Mouse (Mus musculus): ENCODE data around the gene Lyrm1. TPM values are rescaled to one million over a fixed set of nuclear protein-coding genes. Genes with fewer than 3 reads are reported as not detected.

Lyrm1 gene
- polyA plus RNA-seq, 1 experiment from 2014 or later = 10.3 TPM

DNA sequence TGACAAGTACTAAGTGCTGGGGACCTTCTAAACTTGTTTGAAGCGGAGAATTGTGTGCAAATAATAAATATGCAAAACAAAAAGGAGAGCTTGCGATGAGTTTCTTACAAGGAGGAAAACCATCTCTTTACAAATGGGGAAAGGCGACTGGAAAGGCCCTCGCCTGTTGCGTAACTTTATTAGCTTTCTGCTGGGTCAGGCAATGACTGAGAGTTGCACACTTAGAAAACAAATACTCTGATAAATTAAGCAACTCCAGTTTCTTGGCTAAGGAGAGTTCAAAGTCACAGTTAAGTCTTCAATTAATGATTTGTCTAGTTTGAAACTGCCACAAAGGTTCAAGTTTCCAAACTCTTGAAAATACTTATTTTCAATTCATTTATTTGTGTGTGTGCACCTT is 15.3 kb upstream of the Lyrm1 start:
- in situ Hi-C loops (cut with MboI; ENCODE audit: low pct_unique_long_range_greater_than_20kb) = no loop called here

DNA sequence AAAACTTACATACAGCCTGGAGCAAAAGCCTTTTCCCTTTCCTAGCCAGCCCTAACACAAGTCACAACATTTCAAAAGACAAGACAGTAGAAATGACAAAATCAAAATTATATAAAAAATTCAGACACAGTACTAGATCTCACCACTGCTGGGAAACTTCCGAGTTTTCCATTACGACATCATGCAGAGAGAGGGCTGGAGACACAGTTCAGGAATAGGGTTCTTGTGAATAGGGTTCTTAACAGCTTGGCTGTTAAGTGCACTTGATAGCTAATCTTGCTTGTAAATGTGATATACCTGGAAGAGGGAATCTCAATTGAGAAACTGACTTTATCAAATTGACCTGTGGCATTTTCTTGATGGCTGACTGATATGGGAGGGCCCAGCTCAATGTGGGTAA is 14.4 kb upstream of the Lyrm1 start:
- CTCF ChIA-PET = no interaction called here
- H3K27me3 ChIP-seq = no peaks in the 10 kb centered on the region
- ATAC-seq (no peak), DNase-seq (ENCODE audit: low read depth, low spot score) (no peak)
- in situ Hi-C loops (cut with MboI; ENCODE audit: low pct_unique_long_range_greater_than_20kb) = no loop called here
- no peak for TF ChIP-seq CTCF (IDR thresholded peaks at IDR 0.05)
- POLR2A ChIA-PET = no interaction called here

More for the DNA sequence above, 15.3 kb upstream of the Lyrm1 start:
- DNase-seq (ENCODE audit: low read depth, low spot score) (no peak), ATAC-seq (no peak)
- POLR2A ChIA-PET = no interaction called here
- CTCF ChIA-PET = interaction anchor here (1.2 kb wide), 1 partner anchor 9 kb away, joined by 4 read pairs; no protein-coding TSS in a partner anchor
- H3K27me3 ChIP-seq = no peaks in the 10 kb centered on the region
- TF ChIP-seq CTCF (IDR thresholded peaks at IDR 0.05) = no peak

DNA sequence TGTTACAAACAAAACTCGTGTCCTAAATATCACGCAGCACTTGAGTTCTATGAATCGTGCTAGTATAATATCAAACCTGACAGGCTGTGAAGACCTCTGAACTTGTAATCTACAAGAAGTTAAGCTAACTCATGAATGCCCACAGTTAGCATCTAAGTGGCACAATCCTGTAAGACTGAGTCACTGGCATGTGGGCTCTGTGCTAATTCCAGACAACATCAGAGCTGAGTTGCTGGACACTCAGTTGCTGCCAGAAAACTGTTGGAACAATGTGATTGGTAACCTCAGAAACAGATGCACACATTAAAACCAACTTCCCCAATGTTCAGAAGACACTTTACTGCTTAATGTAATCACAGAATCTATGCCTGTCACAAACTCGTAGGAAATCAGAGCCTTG is 7.8 kb upstream of the Lyrm1 start:
- no peaks in the 10 kb centered on the region for H3K27me3 ChIP-seq
- ChIA-PET POLR2A (no interaction called here), CTCF (interaction anchor here (1.5 kb wide), 1 partner anchor 210 kb away, joined by 3 read pairs; no protein-coding TSS in a partner anchor)
- in situ Hi-C loops (cut with MboI; ENCODE audit: low pct_unique_long_range_greater_than_20kb) = no loop called here
- ATAC-seq (peak; percentile 84), DNase-seq (ENCODE audit: low read depth, low spot score) (no peak)
- TF ChIP-seq CTCF (IDR thresholded peaks at IDR 0.05) = no peak

DNA sequence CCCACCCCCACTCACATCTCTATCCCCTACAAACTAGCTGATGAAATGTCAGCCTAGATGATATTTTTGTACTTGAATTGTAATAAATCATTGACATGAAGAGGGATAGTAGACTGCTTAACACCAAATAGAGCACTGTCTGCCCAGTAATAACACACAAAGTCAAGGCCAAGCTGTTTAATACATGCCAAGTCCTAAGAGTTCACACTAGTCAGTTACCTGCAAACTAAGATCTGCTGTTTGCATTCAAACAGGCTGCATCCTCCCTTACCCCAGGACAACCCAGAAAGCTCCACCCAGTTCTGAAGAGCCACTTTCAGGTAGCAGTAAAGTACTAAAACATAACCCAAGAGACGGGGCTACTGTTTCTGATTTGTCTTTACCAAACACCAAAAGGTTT is 3.5 kb upstream of the Lyrm1 start:
- no peaks in the 10 kb centered on the region for H3K27me3 ChIP-seq
- in situ Hi-C loops (cut with MboI; ENCODE audit: low pct_unique_long_range_greater_than_20kb) = no loop called here
- TF ChIP-seq CTCF (IDR thresholded peaks at IDR 0.05) = no peak
- no peak for ATAC-seq
- POLR2A ChIA-PET = no interaction called here
- no peak for DNase-seq (ENCODE audit: low read depth, low spot score)
- CTCF ChIA-PET = interaction anchor here (1.1 kb wide), 1 partner anchor 25 kb away, joined by 3 read pairs; no protein-coding TSS in a partner anchor

DNA sequence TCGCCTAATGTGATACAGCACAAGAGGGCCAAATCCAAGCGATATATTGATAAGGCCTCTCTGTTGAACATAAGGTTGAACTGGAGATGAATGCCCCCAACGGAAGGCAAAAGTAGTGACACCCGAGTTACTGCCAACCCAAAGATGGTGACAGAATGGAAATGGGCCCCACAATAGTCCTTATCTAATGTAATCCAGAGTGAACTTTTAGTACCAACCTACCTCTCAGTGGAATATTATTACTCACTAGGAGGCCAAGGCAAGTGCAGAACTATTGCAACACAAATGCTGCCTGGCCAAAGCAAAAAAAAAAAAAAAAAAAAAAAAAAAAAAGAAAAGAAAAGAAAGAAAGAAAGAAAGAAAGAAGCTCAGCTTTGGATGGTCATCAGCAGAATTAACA is 2.9 kb upstream of the Lyrm1 start:
- no peaks in the 10 kb centered on the region for H3K27me3 ChIP-seq
- no peak for TF ChIP-seq CTCF (IDR thresholded peaks at IDR 0.05)
- DNase-seq (ENCODE audit: low read depth, low spot score) = no peak
- ATAC-seq = no peak
- CTCF ChIA-PET = interaction anchor here (0.8 to 1.3 kb wide), 4 partner anchors 9 to 39 kb away, joined by 3 read pairs; no protein-coding TSS in a partner anchor
- POLR2A ChIA-PET = no interaction called here
- in situ Hi-C loops (cut with MboI; ENCODE audit: low pct_unique_long_range_greater_than_20kb) = no loop called here

GRCm38 (mm10) chr7:119894818-119895544 is 680 bp upstream of the Lyrm1 start:
- in situ Hi-C loops (cut with MboI; ENCODE audit: low pct_unique_long_range_greater_than_20kb) = no loop called here
- ChIA-PET CTCF (interaction anchor here (1.0 to 1.3 kb wide), 2 partner anchors 40 to 45 kb away, joined by 5 to 6 read pairs; no protein-coding TSS in a partner anchor), POLR2A (interaction anchor here (0.6 to 1.1 kb wide), 4 partner anchors 23 to 955 kb away, joined by 3 to 4 read pairs (median 4); no protein-coding TSS in a partner anchor)
- no peak for ATAC-seq
- TF ChIP-seq CTCF (IDR thresholded peaks at IDR 0.05) = no peak
- no peaks in the 10 kb centered on the region for H3K27me3 ChIP-seq
- DNase-seq (ENCODE audit: low read depth, low spot score) = no peak

GRCm38 (mm10) chr7:119897521-119898109 is 2.0 kb downstream of the Lyrm1 start:
- no peak for ATAC-seq
- POLR2A ChIA-PET = no interaction called here
- CTCF ChIA-PET = no interaction called here
- H3K27me3 ChIP-seq = no peaks in the 10 kb centered on the region
- DNase-seq (ENCODE audit: low read depth, low spot score) = no peak
- in situ Hi-C loops (cut with MboI; ENCODE audit: low pct_unique_long_range_greater_than_20kb) = no loop called here
- no peak for TF ChIP-seq CTCF (IDR thresholded peaks at IDR 0.05)

DNA sequence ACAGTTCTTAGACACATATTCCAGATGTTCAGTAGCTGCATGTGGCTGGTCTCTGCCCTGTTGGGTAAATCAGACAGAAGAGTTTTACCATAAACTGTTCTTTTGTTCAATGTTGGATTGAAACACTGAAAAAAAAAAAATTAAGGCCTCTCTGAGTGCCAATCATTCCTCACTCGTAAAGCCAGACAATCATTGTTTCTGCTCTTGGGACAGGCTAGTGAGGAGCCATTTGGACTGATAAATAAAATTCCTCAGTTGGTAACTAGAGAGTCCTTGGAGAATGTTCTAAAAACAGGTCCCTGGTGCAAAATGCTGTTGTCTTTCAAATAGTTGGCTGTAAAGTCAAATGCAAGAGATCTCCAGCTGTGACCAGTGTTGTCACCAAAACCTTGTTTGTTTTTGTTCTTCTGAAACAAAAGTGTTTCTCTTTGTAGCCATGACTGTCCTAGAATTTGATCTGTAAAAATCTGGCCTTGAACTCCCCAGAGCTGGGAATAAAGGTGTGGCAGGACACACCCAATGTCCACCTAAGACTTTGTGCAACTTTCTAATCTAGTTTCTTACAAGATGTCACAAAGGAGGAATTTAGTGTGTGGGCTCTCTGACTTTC is 2.7 kb downstream of the Lyrm1 start:
- in situ Hi-C loops (cut with MboI; ENCODE audit: low pct_unique_long_range_greater_than_20kb) = no loop called here
- no peak for TF ChIP-seq CTCF (IDR thresholded peaks at IDR 0.05)
- no peak for ATAC-seq
- POLR2A ChIA-PET = no interaction called here
- CTCF ChIA-PET = no interaction called here
- H3K27me3 ChIP-seq = no peaks in the 10 kb centered on the region
- no peak for DNase-seq (ENCODE audit: low read depth, low spot score)

DNA sequence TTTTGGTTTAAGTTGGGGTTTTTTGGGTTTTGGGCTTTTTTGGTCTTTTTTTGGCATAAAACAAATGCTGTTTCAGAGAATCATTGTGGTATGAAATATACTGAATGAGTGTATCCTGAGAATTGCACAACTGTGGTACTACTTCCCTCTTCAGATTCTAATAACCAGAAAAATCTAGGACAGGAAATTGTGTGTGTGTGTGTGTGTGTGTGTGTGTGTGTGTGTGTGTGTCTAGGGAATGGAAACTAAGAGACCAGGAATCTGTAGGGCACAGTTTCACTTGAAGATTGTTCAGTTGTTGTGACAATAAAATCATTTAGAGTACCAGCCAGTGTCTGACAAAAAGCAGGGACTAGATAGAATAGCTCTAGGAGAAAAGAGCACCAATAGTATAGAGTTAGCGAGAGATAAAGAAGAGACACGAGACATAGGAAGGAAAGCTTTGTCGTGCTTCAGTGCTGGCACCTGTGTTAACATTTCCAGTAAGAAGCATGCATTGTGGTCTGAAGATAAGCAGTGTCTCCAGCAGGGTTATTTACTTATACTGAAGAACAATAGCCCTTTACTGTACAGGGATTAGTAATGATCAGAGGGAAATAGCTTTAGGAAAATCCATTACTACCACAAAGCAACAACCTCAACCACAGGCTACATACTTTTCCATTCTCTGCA is 3.9 kb downstream of the Lyrm1 start:
- ATAC-seq (no peak), DNase-seq (ENCODE audit: low read depth, low spot score) (no peak)
- H3K27me3 ChIP-seq = no peaks in the 10 kb centered on the region
- no peak for TF ChIP-seq CTCF (IDR thresholded peaks at IDR 0.05)
- CTCF ChIA-PET = no interaction called here
- POLR2A ChIA-PET = interaction anchor here (0.7 kb wide), 2 partner anchors 13 to 424 kb away, joined by 4 read pairs; no protein-coding TSS in a partner anchor
- in situ Hi-C loops (cut with MboI; ENCODE audit: low pct_unique_long_range_greater_than_20kb) = no loop called here

- CTCF ChIA-PET = no interaction called here
- in situ Hi-C loops (cut with MboI; ENCODE audit: low pct_unique_long_range_greater_than_20kb) = no loop called here
- ATAC-seq (no peak), DNase-seq (ENCODE audit: low read depth, low spot score) (no peak)
- POLR2A ChIA-PET = no interaction called here
- no peaks in the 10 kb centered on the region for H3K27me3 ChIP-seq
- no peak for TF ChIP-seq CTCF (IDR thresholded peaks at IDR 0.05)
Observed at GRCm38 (mm10) chr7:119906523-119907215, 11.0 kb downstream of the Lyrm1 start.
